Mouse (Mus musculus): ENCODE data around the gene Zfp57.
"Not testable (repeated sequence)": the region's sequence is repeated elsewhere in the genome, so short reads cannot be mapped to it uniquely, and the experiment has no call there.

Zfp57 gene

GRCm38 (mm10) chr17:37000863-37001262 is at the start of gene Zfp57:
Zfp57 (plus strand) TSS chr17:37001163.
- no peak for DNase-seq

DNA sequence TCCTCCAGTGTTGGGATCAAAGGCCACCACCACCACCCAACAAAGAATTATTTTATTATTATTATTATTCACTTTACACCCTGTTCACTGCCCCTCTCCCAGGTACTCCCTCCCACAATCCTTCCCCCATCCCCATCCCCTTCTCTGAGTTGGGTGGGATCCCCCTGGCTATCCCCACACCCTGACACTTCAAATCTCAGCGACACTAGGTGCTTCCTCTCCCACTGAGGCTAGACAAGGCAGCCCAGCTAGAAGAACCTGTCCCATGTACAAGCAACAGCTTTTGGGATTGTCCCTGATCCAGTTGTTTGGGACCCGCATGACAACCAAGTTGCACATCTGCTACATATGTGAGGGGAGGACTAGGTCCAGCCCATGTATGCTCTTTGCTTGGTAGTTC is 48.3 kb upstream of the Zfp57 start:
- peak; percentile 92 for DNase-seq

GRCm38 (mm10) chr17:36953062-36953461 is 47.9 kb upstream of the Zfp57 start:
- peak; percentile 85 for DNase-seq

GRCm38 (mm10) chr17:36957999-36958743 is 42.8 kb upstream of the Zfp57 start, which contains the start of the genes Znrd1 and Znrd1as:
Znrd1 (minus strand) TSS chr17:36958559.
Znrd1as (plus strand) TSS chr17:36958592.
- DNase-seq, result peak; percentile 100

DNA sequence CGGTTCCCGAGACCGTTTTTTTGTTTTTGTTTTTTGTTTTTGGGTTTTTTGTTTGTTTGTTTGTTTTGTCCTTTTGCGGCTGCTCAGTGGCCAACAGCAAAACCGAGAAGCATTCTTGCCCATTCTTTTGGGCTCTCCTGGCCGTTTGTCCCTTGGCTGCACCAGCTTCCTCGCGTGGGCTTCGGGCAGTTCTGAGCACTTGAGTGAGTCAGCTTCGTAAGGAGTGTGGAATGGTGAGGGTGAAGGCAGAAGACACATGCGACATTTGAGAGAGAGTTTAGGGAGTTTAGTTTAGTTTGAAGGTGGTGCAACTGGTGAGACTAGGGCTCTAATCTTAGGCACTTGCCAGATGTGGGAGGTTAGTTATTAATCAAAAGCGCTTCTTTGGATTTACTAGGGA is 42.1 kb upstream of the Zfp57 start:
- DNase-seq, result no peak

- DNase-seq, result no peak
These were observed 39.8 kb upstream of the Zfp57 start for GRCm38 (mm10) chr17:36961125-36961524.

GRCm38 (mm10) chr17:36966875-36967274 is 34.1 kb upstream of the Zfp57 start:
- no peak for DNase-seq

- no peak for DNase-seq
These were observed 30.6 kb upstream of the Zfp57 start for GRCm38 (mm10) chr17:36970316-36970890.

GRCm38 (mm10) chr17:36971172-36971850 is 29.7 kb upstream of the Zfp57 start:
- DNase-seq, result no peak

GRCm38 (mm10) chr17:36972791-36973190 is 28.2 kb upstream of the Zfp57 start:
- DNase-seq, result no peak

DNA sequence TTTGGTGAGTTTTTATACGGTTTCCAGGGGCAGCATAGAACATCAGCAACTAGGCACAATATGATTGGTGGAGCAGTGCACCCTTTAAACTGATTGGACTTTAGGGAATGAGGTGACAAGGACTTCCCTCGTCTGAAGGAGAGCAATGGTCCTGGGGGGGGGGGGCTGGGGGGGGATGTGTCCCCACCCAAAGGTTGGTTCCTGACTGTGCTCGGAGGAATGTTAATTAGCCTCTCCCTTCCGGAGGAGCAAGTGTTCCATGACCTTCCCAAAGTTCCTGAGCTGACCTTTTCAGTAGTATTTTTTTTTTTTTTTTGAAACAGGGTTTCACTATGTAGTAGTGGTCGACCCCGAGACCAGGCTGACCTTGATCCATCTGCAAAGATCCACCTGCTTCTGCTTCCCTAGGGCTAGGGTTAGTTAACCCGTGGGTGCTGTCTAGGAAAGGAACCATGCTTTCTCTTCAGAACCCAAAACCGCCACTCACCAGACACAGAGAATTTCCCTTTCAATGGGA is 27.6 kb upstream of the Zfp57 start:
- DNase-seq, result no peak

GRCm38 (mm10) chr17:36981221-36981813 is 19.6 kb upstream of the Zfp57 start, which contains the start of gene 2410137M14Rik:
2410137M14Rik (minus strand) TSS chr17:36981237.
- peak; percentile 93 for DNase-seq

- DNase-seq, result no peak
These were observed 19.1 kb upstream of the Zfp57 start for GRCm38 (mm10) chr17:36981845-36982244.

- no peak for DNase-seq
These were observed 18.5 kb upstream of the Zfp57 start for GRCm38 (mm10) chr17:36982253-36983155.

GRCm38 (mm10) chr17:36988475-36988874 is 12.5 kb upstream of the Zfp57 start:
- no peak for DNase-seq

GRCm38 (mm10) chr17:36989437-36989836 is 11.5 kb upstream of the Zfp57 start, which contains the start of gene H2-M5:
H2-M5 (minus strand) TSS chr17:36989537.
- DNase-seq, result no peak

DNA sequence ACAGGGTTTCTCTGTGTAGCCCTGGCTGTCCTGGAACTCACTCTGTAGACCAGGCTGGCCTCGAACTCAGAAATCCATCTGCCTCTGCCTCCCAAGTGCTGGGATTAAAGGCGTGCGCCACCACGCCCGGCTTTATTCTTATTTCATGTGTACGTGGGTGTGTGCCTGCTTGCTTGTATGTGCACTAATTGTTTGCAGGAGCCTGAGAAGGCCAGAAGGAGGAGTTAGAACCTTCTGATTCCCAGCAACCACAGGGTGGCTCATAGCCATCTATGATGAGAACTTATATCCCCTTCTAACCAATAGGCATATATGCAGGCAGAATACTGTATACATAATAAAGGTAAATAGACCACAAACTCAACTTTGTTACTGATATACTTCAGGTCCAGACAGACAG is 10.3 kb upstream of the Zfp57 start:
- not testable (repeated sequence) for DNase-seq

DNA sequence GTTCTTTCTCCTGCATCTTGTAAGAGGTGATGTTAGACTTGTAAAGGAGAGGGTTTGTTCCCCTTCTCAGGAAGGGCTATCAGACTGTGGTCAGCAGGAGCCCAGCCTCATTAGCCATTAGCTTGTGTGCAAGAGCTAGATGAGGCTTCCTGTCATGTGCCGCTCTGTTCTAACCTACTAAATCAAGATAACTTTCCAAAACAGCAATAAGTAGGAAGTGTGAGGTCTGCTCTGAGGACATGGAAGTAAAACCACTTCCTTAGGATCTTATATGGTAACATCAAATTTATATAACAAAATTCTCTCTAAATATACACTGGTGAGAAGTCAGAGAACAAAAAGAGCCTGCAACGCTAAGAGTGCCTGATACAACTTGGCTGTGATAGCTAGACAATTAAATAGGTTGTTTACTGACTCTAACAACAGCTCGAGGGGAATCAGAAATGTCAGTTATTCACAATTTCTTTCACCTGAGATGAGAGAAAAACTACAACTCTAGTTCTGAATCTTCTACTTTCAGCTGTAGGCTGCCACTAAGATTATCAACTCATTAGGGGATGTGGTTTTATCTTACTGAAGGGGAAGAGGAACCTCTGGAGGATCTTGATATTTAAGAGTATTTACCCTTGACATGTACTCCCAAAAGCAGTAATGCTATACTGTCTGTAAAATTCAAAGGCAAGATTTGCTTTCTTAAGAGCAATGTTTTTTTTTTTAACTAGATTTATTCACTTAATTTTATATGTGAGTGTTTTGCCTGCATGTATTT is 8.4 kb upstream of the Zfp57 start:
- DNase-seq, result no peak

DNA sequence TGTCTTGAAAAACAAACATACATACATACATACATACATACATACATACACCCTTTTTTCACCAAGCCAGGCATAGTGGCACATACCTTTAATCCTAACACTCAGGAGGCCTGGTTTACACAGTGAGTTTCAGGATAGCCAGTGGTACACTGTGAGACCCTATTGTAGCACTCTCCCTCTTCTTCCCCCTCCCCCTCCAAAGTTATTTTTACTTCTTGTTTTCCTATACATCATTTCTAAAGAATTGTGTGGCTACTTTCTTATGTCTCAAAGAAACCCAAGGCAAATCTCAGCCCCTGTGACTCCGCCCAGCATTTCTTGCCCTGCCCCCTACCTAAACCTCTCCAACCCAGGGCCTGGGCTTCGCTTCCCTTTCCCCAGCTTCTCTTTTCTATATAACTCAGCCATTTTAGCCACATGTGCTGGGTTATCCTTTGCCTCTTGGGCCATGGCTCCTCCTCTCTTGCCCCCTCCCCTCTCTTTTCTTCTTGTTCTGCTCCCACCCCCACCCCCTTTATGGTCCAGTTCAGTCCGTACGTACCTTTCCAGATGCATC is 7.1 kb upstream of the Zfp57 start:
- DNase-seq, result no peak

GRCm38 (mm10) chr17:36994528-36994927 is 6.4 kb upstream of the Zfp57 start:
- DNase-seq, result no peak

DNA sequence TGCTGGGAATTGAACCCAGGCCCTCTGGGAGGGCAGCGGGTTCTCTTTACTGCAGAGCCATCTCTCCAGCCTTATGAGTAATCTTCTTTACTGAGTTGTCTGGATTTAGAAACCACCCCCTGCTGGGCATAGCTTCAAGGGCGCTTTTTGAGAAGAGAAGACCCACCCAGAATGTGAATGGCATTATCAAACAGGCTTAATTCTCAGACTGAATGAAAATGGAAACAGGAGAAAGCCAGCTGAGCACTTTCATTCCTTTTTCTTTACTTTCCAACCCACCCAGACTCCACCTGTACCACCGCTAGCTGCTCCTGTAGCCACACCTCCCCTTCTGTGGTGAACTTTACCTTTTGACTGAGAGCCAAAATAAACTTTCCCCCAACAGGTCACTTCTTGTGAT is 5.5 kb upstream of the Zfp57 start:
- DNase-seq, result no peak

Measured in heart, adult 11 months (tissue).